Mouse (Mus musculus): Measurements from ENCODE around the gene Zscan18.

GRCm38 (mm10) chr7:12774111-12774510, 29.3 kb downstream of the Zscan18 start:
- TF ChIP-seq REST (IDR thresholded peaks at IDR 0.05; ENCODE audit: insufficient read depth, insufficient read length) (no peak), POLR2A (IDR thresholded peaks at IDR 0.05; ENCODE audit: insufficient read length, low read depth) (no peak), USF1 (IDR thresholded peaks at IDR 0.05; ENCODE audit: low read depth) (no peak), MAX (IDR thresholded peaks at IDR 0.05; ENCODE audit: low read depth) (no peak), MYOG (IDR thresholded peaks at IDR 0.05; ENCODE audit: control insufficient read depth in 1 of 3, insufficient read depth in 1 of 3, insufficient read length in 2 of 3, low read depth in 2 of 3) (no peak), POLR2AphosphoS2 (IDR thresholded peaks at IDR 0.05; ENCODE audit: insufficient read length, low read depth) (no peak), CEBPB (IDR thresholded peaks at IDR 0.05; ENCODE audit: insufficient read depth, poor library complexity, severe bottlenecking) (no peak)
